Mouse (Mus musculus) cerebellum, adult 2 months (tissue): ENCODE measurements at regions not wholly inside any gene's neighbourhood (a gene's known extent, or its start where the extent isn't known, plus 50 kb on each side); places are given as distances from the start of the nearest gene placed in this dataset.
"Not testable (repeated sequence)": the region's sequence is repeated elsewhere in the genome, so short reads cannot be mapped to it uniquely, and the experiment has no call there.

Experiments used
- DNase-seq, 2 experiments: peaks; one replicate each; pipeline ENCODE4 v3.0.0; 2021
- H3K27ac ChIP-seq: fragments of 200-500 bp; 2 replicates; pipeline ENCODE4 v1.5.1; 2012; ENCODE audit warnings: low read length, control low read depth, inconsistent platforms; ENCODE audit not compliant: insufficient read depth
- H3K27me3 ChIP-seq: fragments of 200-500 bp; 2 replicates; pipeline ENCODE4 v1.6.1; 2012; ENCODE audit warnings: inconsistent platforms, mild to moderate bottlenecking, low read length, moderate library complexity; ENCODE audit not compliant: control insufficient read depth, insufficient read depth
- H3K4me1 ChIP-seq: fragments of 200-500 bp; 2 replicates; pipeline ENCODE4 v1.6.1; 2011; ENCODE audit warnings: low read length; ENCODE audit not compliant: control insufficient read depth, insufficient read depth
- H3K4me3 ChIP-seq: fragments of 200-500 bp; replicated peaks from 2 replicates; pipeline ENCODE3; 2011; ENCODE audit warnings: mild to moderate bottlenecking, low read depth, low read length, control low read depth; ENCODE audit not compliant: insufficient read depth
- CTCF ChIP-seq: fragments of 200-500 bp; IDR thresholded peaks from 2 replicates; pipeline ENCODE4 v1.5.1; 2011; ENCODE audit warnings: low read depth, mild to moderate bottlenecking, control low read depth, low read length, moderate library complexity, borderline replicate concordance; ENCODE audit not compliant: insufficient read depth
- POLR2A ChIP-seq: fragments of 200-500 bp; IDR thresholded peaks from 2 replicates; pipeline ENCODE4 v1.6.1; 2011; ENCODE audit warnings: low read length, control low read depth, borderline replicate concordance; ENCODE audit not compliant: insufficient read depth
- WGBS: fragments of 180-500 bp; shearing (Covaris S2); methylation state at CpG from one replicate; pipeline ENCODE4 v1.1.7; 2018; 5-methylcytosine and 5-hydroxymethylcytosine counted together

GRCm38 (mm10) chr6:62889194-62889593 lies 366.5 kb upstream of the Grid2 start:
- Histone ChIP-seq H3K27me3 (no peaks in the 10 kb centered on the region), H3K4me3 (no peak overlapping the region), H3K4me1 (no peaks in the 10 kb centered on the region), H3K27ac (no peak overlapping the region)
- no peak for TF ChIP-seq POLR2A
- TF ChIP-seq CTCF: no peak
- no peak for DNase-seq
- 41% methylated on average over 1 of the region's 1 CpGs for WGBS

GRCm38 (mm10) chr6:62912758-62913157 lies 342.9 kb upstream of the Grid2 start:
- TF ChIP-seq CTCF (no peak), POLR2A (no peak)
- no peaks in the 10 kb centered on the region for H3K27me3 ChIP-seq
- no peak overlapping the region for H3K4me3 ChIP-seq
- DNase-seq: no peak
- H3K4me1 ChIP-seq: no peaks in the 10 kb centered on the region
- 97% methylated on average over 2 of the region's 2 CpGs for WGBS
- H3K27ac ChIP-seq: no peak overlapping the region

GRCm38 (mm10) chr6:62917059-62917458 lies 338.6 kb upstream of the Grid2 start:
- not testable (repeated sequence) for H3K4me1 ChIP-seq
- WGBS: 86% methylated on average over 3 of the region's 5 CpGs

GRCm38 (mm10) chr6:62917956-62918355 lies 337.7 kb upstream of the Grid2 start:
- H3K27me3 ChIP-seq: no peaks in the 10 kb centered on the region
- TF ChIP-seq POLR2A: no peak
- TF ChIP-seq CTCF: no peak
- DNase-seq: no peak
- no peak overlapping the region for H3K4me3 ChIP-seq
- peaks cover 7% of the 10 kb centered on the region; the same call in 1 of the 2 replicates for H3K4me1 ChIP-seq
- H3K27ac ChIP-seq: no peak overlapping the region
- 89% methylated on average over 6 of the region's 6 CpGs for WGBS

More at GRCm38 (mm10) chr6:62917059-62917458, 338.6 kb upstream of the Grid2 start:
- not testable (repeated sequence) for H3K27ac ChIP-seq, H3K27me3 ChIP-seq, H3K4me3 ChIP-seq, DNase-seq

GRCm38 (mm10) chr6:62919092-62919491 lies 336.6 kb upstream of the Grid2 start:
- peak; percentile 14 to 72 for DNase-seq
- H3K27ac ChIP-seq: no peak overlapping the region
- no peak for TF ChIP-seq POLR2A
- TF ChIP-seq CTCF: no peak
- no peak overlapping the region for H3K4me3 ChIP-seq
- H3K27me3 ChIP-seq: no peaks in the 10 kb centered on the region
- H3K4me1 ChIP-seq: peaks cover 7% of the 10 kb centered on the region; the same call in 1 of the 2 replicates
